Mouse (Mus musculus) right cerebral cortex, postnatal 4 days (tissue): ENCODE results near the gene Diras2.

ENCODE experiments used
- DNase-seq: peaks from one replicate; pipeline ENCODE4 v3.0.0-alpha.2; 2022

The Diras2 gene

GRCm38 (mm10) chr13:52457177-52457888, 73.7 kb downstream of the Diras2 start:
- DNase-seq = no peak

- no peak for DNase-seq
These were observed 75.8 kb downstream of the Diras2 start for GRCm38 (mm10) chr13:52455329-52455728.

- no peak for DNase-seq
These were observed 76.3 kb downstream of the Diras2 start for GRCm38 (mm10) chr13:52454708-52455250.
